Mouse (Mus musculus): Measurements from ENCODE around the gene Manbal.
"Not testable (repeated sequence)": the region's sequence is repeated elsewhere in the genome, so short reads cannot be mapped to it uniquely, and the experiment has no call there.

The Manbal gene

GRCm38 (mm10) chr2:157366762-157367161, 632 bp upstream of the Manbal start:
- DNase-seq (ENCODE audit: low spot score in 2 of 2), result no peak

- no peak for DNase-seq (ENCODE audit: low spot score in 2 of 2)
Measured at GRCm38 (mm10) chr2:157367991-157368390, 597 bp downstream of the Manbal start.

GRCm38 (mm10) chr2:157371696-157372095, 4.3 kb downstream of the Manbal start:
- no peak for DNase-seq (ENCODE audit: low spot score in 2 of 2)

- DNase-seq (ENCODE audit: low spot score in 2 of 2), result peak in 1 of 2 experiments; percentile 38
Measured at GRCm38 (mm10) chr2:157373681-157374080, 6.3 kb downstream of the Manbal start.

GRCm38 (mm10) chr2:157375051-157375450, 7.7 kb downstream of the Manbal start:
- DNase-seq (ENCODE audit: low spot score in 2 of 2), result no peak

- DNase-seq (ENCODE audit: low spot score in 2 of 2), result no peak
Measured at GRCm38 (mm10) chr2:157375794-157376757, 8.7 kb downstream of the Manbal start.

- DNase-seq (ENCODE audit: low spot score in 2 of 2), result no peak
Measured at GRCm38 (mm10) chr2:157376995-157377394, 9.6 kb downstream of the Manbal start.

GRCm38 (mm10) chr2:157384836-157385235, 17.4 kb downstream of the Manbal start:
- DNase-seq (ENCODE audit: low spot score in 2 of 2), result no peak

GRCm38 (mm10) chr2:157388901-157389590, 21.7 kb downstream of the Manbal start:
- DNase-seq (ENCODE audit: low spot score in 2 of 2), result not testable (repeated sequence)

- DNase-seq (ENCODE audit: low spot score in 2 of 2), result no peak
Measured at GRCm38 (mm10) chr2:157389591-157389921, 22.2 kb downstream of the Manbal start.

- DNase-seq (ENCODE audit: low spot score in 2 of 2), result no peak
Measured at GRCm38 (mm10) chr2:157392331-157392730, 24.9 kb downstream of the Manbal start.

- no peak for DNase-seq (ENCODE audit: low spot score in 2 of 2)
Measured at GRCm38 (mm10) chr2:157393549-157393948, 26.2 kb downstream of the Manbal start.

- peak in 1 of 2 experiments; percentile 54 for DNase-seq (ENCODE audit: low spot score in 2 of 2)
Measured at GRCm38 (mm10) chr2:157394868-157395267, 27.5 kb downstream of the Manbal start.

GRCm38 (mm10) chr2:157395371-157395770, 28.0 kb downstream of the Manbal start:
- DNase-seq (ENCODE audit: low spot score in 2 of 2), result no peak

GRCm38 (mm10) chr2:157395960-157396359, 28.6 kb downstream of the Manbal start:
- no peak for DNase-seq (ENCODE audit: low spot score in 2 of 2)

GRCm38 (mm10) chr2:157397376-157397775, 30.0 kb downstream of the Manbal start:
- DNase-seq (ENCODE audit: low spot score in 2 of 2), result no peak

- no peak for DNase-seq (ENCODE audit: low spot score in 2 of 2)
Measured at GRCm38 (mm10) chr2:157398539-157398938, 31.1 kb downstream of the Manbal start.

GRCm38 (mm10) chr2:157399797-157400196, 32.4 kb downstream of the Manbal start:
- no peak for DNase-seq (ENCODE audit: low spot score in 2 of 2)

GRCm38 (mm10) chr2:157400491-157400890, 33.1 kb downstream of the Manbal start:
- DNase-seq (ENCODE audit: low spot score in 2 of 2), result no peak

- no peak for DNase-seq (ENCODE audit: low spot score in 2 of 2)
Measured at GRCm38 (mm10) chr2:157401261-157401660, 33.9 kb downstream of the Manbal start.

GRCm38 (mm10) chr2:157407596-157407995, 40.2 kb downstream of the Manbal start:
- peak in 1 of 2 experiments; percentile 66 for DNase-seq (ENCODE audit: low spot score in 2 of 2)

GRCm38 (mm10) chr2:157409793-157410533, 42.6 kb downstream of the Manbal start:
- no peak for DNase-seq (ENCODE audit: low spot score in 2 of 2)

Measured in urinary bladder, postnatal 36 days (tissue).